Mouse (Mus musculus): ENCODE results near the gene Scyl2.

DNA sequence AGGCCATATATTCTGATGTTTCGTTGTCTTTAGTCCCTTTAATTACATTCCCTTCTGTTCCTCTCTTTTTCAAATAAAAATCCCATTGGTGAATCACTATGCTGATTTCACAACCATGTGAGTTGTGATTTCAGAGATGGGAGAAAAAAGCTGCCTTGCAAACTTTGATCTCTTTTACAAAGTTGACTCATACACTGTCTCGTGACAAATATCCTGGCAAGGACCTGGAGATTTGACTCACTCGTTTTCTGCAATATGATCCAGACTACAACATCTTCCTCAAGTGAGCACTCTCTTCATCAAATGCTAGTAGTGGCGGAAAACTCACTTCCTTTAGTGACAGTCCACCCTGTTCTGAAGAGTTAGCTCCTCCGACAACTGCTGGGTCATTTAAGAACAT lies 86.8 kb downstream of the Scyl2 start:
- TF ChIP-seq CTCF (IDR thresholded peaks at IDR 0.05; ENCODE audit: borderline replicate concordance, insufficient read depth, low read length) (no peak), POLR2A (IDR thresholded peaks at IDR 0.05; ENCODE audit: low read depth, low read length) (no peak)
